Mouse (Mus musculus) lung, postnatal 0 days (tissue): Measurements from ENCODE around the gene Unc119.

Source experiments
- CTCF ChIP-seq: IDR thresholded peaks from 2 replicates; pipeline ENCODE4 v1.5.1; 2016; ENCODE audit warnings: antibody characterized with exemption, mild to moderate bottlenecking
- EP300 ChIP-seq: IDR thresholded peaks from 2 replicates; pipeline ENCODE4 v1.6.1; 2016; ENCODE audit warnings: antibody characterized with exemption, mild to moderate bottlenecking, control low read depth

GRCm38 (mm10) chr11:78347908-78348307 is 4.6 kb downstream of the Unc119 start:
- no peak for TF ChIP-seq CTCF
- TF ChIP-seq EP300, result no peak
